Mouse (Mus musculus) left cerebral cortex, adult 2 months (tissue): ENCODE measurements around the gene Atp5s. TPM values are rescaled to one million over a fixed set of nuclear protein-coding genes. Genes with fewer than 3 reads are reported as not detected.

Experiments
- DNase-seq, 2 experiments: peaks; one replicate each; pipeline ENCODE4 v3.0.0; 2021 to 2022; ENCODE audit warnings: low spot score in 2 of 2, mixed read lengths in 1 of 2; ENCODE audit errors: extremely low spot score in 1 of 2
- H3K27ac ChIP-seq: fragments of 200-600 bp; 2 replicates; pipeline ENCODE4 v1.8.1; 2022
- H3K4me3 ChIP-seq: fragments of 200-600 bp; 2 replicates; pipeline ENCODE4 v1.8.1; 2022
- CTCF ChIP-seq: fragments of 200-600 bp; IDR thresholded peaks from 2 replicates; pipeline ENCODE4 v1.8.1; 2022; ENCODE audit warnings: antibody characterized with exemption, mild to moderate bottlenecking, moderate library complexity
- intact Hi-C: fragments of 180-260 bp; cut with DNase I; formaldehyde crosslinking; loops from one replicate; pipeline ENCODE4 v1.15.1; 2025
- total RNA-seq, 2 experiments: library from RNA; stranded (reverse); gene quantifications; 2 replicates each; pipeline ENCODE4 v1.2.3; 2021

The Atp5s gene
- total RNA-seq, 2 experiments from 2014 or later, result 32.9 to 40.3 TPM

GRCm38 (mm10) chr12:69693471-69693870 lies 31.3 kb upstream of the Atp5s start:
- no peak for TF ChIP-seq CTCF
- intact Hi-C loops, result no loop called here
- no peak overlapping the region for H3K4me3 ChIP-seq
- H3K27ac ChIP-seq, result no peak overlapping the region
- no peak for DNase-seq

DNA sequence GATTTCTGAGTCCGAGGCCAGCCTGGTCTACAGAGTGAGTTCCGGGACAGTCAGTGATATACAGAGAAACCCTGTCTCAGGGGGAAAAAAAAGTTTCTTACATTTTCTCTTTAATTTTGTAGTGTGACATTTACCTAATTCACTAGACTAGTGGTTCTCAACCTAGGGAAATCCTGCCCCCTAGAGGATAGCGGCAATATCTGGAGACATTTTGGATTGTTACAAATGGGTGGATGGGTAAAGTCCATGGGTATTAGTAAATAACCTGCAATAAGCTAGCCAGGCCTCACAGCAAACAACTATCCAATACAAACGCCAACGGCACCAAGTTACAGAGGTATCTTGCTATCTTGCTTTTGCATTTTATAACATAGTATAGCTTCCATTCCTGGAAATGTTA lies 28.0 kb upstream of the Atp5s start:
- intact Hi-C loops, result loop anchor here (5.0 kb wide), 1 partner anchor 94 kb away; no protein-coding TSS in a partner anchor
- TF ChIP-seq CTCF, result peak; percentile 72
- Histone ChIP-seq H3K27ac (no peak overlapping the region), H3K4me3 (no peak overlapping the region)
- peak; percentile 24 to 36 for DNase-seq

DNA sequence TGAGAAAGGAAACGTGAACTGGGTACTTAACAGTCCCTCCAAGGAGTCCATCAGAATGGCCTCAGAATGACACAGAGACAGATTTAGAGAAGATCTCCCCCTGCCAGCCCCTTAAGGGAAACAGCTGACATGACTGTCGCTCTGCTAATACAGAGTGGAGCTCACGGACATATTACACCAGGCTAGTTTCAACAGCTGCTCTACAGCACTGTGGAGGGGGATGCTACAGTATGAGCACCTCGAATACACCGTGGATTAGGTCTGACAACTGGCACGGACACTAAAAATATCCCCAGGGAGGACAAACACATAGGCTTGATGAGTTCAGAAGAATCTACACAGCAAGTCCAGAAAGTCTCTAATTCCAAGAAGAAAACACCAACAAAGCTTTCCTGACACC lies 26.4 kb upstream of the Atp5s start:
- no peak overlapping the region for H3K4me3 ChIP-seq
- DNase-seq, result no peak
- intact Hi-C loops, result loop anchor here (5.0 kb wide), 1 partner anchor 96 kb away; no protein-coding TSS in a partner anchor
- no peak for TF ChIP-seq CTCF
- no peak overlapping the region for H3K27ac ChIP-seq

- no peak for TF ChIP-seq CTCF
- H3K4me3 ChIP-seq, result no peak overlapping the region
- no peak overlapping the region for H3K27ac ChIP-seq
- intact Hi-C loops, result no loop called here
- DNase-seq, result no peak
Measured at GRCm38 (mm10) chr12:69704799-69705458, 19.8 kb upstream of the Atp5s start.

DNA sequence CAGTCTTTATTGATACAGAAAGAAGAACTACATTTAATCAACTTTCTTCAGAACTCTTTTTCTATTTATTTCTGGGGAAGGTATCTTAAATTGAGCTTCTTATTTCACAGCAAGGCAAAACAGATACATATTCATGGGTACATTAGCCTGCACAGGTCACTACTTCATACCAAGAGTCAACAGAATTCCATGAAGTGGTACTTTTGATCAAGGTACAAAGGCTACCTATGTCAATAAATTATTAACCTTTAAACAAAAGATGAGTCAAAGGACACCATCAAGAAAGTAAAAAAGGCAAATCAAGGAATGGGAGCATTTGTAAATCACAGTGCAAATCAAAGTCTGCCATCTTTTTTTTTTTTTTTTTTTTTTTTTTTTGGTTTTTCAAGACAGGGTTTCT lies 11.1 kb upstream of the Atp5s start:
- Histone ChIP-seq H3K4me3 (no peak overlapping the region), H3K27ac (no peak overlapping the region)
- intact Hi-C loops, result no loop called here
- TF ChIP-seq CTCF, result no peak
- DNase-seq, result no peak

- Histone ChIP-seq H3K27ac (no peak overlapping the region), H3K4me3 (no peak overlapping the region)
- TF ChIP-seq CTCF, result no peak
- no peak for DNase-seq
- intact Hi-C loops, result no loop called here
Measured at GRCm38 (mm10) chr12:69722857-69723256, 1.9 kb upstream of the Atp5s start.

GRCm38 (mm10) chr12:69723376-69723775 lies 1.4 kb upstream of the Atp5s start:
- no peak for DNase-seq
- no peak overlapping the region for H3K27ac ChIP-seq
- H3K4me3 ChIP-seq, result no peak overlapping the region
- TF ChIP-seq CTCF, result no peak
- intact Hi-C loops, result no loop called here

DNA sequence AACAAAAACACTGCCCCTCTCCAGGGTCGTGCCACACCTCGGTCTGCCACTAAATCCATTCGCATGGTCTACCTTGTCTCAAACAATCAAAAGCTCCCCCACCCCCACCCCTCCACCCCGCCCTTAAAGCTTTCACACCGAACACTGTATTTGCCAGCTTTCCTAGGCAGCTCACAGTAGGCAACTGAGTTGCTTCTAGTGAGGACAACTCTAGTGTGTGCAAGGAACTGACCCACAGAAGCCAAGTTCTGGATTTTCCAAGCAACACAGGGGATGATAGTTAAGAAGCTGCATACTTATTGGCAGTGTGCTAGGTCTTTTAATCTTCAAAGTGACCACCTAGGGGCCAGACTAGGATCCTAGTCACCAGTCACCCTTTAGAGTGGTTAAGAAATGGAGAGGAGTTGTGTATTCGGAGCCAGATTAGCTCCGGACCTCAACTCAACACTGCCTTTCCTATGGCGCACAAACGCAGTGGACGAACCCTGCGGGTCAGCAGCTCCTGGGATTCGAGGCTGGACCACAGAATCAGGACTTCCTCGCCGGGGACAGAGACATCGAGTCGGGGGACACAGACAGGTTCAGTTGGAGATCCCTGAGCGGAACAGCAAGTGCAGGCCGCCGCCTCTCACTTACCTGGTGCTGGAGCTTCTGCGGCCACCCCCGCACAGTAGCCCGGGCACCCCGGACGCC lies 586 bp upstream of the Atp5s start:
- no peak for TF ChIP-seq CTCF
- no peak for DNase-seq
- Histone ChIP-seq H3K27ac (peak overlapping the region; percentile 53; the same call in 1 of the 2 replicates), H3K4me3 (peak overlapping the region; percentile 78)
- intact Hi-C loops, result loop anchor here (2.0 kb wide), 1 partner anchor 41 kb away; no protein-coding TSS in a partner anchor

DNA sequence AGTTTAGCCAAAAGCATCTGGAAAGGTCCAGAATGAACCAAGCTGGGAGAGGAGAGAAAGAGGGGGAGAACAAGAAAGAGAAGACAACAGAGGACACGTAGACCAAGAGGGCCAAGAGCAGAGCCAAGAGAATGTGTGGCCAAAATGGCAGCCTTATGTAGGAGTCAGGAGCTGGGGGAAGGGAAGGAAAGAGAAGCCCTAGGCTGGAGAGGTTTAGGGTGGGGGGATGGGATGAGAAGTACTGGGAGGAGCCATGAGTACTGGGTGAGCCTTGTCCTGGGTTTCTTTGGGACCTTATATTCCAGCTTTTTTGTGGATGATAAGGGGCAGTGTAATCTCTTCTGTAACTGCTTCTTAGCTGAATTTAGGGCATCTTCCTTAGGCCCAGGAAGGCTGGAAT lies 4.5 kb downstream of the Atp5s start:
- no peak for DNase-seq
- H3K27ac ChIP-seq, result no peak overlapping the region
- intact Hi-C loops, result no loop called here
- H3K4me3 ChIP-seq, result no peak overlapping the region
- TF ChIP-seq CTCF, result no peak

GRCm38 (mm10) chr12:69730306-69730705 lies 5.6 kb downstream of the Atp5s start:
- intact Hi-C loops, result no loop called here
- Histone ChIP-seq H3K27ac (no peak overlapping the region), H3K4me3 (no peak overlapping the region)
- no peak for TF ChIP-seq CTCF
- DNase-seq, result no peak

- Histone ChIP-seq H3K27ac (no peak overlapping the region), H3K4me3 (no peak overlapping the region)
- no peak for DNase-seq
- no peak for TF ChIP-seq CTCF
- intact Hi-C loops, result loop anchor here (2.0 kb wide), 1 partner anchor 161 kb away; the partner anchor contains the start of genes Atl1 and Map4k5
Measured at GRCm38 (mm10) chr12:69732221-69732620, 7.5 kb downstream of the Atp5s start.

GRCm38 (mm10) chr12:69733518-69733917 lies 8.8 kb downstream of the Atp5s start:
- no peak overlapping the region for H3K27ac ChIP-seq

More at GRCm38 (mm10) chr12:69733518-69733917, 8.8 kb downstream of the Atp5s start:
- DNase-seq, result no peak
- TF ChIP-seq CTCF, result peak; percentile 88
- intact Hi-C loops, result loop anchor here (2.0 kb wide), 1 partner anchor 159 kb away; the partner anchor contains the start of genes Atl1 and Map4k5
- no peak overlapping the region for H3K4me3 ChIP-seq
